Mouse (Mus musculus): ENCODE measurements at regions not wholly inside any gene's neighbourhood (a gene's known extent, or its start where the extent isn't known, plus 50 kb on each side); places are given as distances from the start of the nearest gene placed in this dataset.

DNA sequence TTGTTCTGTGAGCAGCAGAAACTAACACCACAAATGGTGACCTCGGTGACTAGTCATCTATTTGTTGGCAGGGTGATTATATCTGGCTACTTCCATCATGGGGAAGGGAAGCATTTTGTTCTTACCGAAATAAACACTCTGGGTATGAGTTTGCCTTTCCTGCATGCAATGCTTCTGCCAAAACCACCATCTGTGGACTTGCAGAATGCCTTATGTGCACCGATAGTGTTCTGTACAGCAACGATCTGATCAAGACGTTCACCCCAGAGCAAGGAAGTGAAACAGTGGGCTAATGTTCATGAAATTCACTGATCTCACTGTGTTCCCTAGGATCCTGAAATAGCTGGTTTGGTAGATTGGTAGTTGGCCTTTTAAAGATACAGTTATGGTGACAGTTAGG, 96.3 kb upstream of the Adcy1 start:
- H3K36me3 ChIP-seq (replicated peaks; ENCODE audit: insufficient read depth, low read length) = no peaks in the 10 kb centered on the region
- H3K9ac ChIP-seq (replicated peaks) = no peak overlapping the region
- TF ChIP-seq EP300 (IDR thresholded peaks at IDR 0.05; ENCODE audit: low read depth) = no peak
- TF ChIP-seq CTCF (IDR thresholded peaks at IDR 0.05; ENCODE audit: low read depth) = no peak
- no peak overlapping the region for H3K4me2 ChIP-seq (ENCODE audit: low read depth, low read length)
- DNase-seq = no peak
- no peaks in the 10 kb centered on the region for H3K27me3 ChIP-seq (ENCODE audit: insufficient read depth, low read length)
- H3K4me1 ChIP-seq (ENCODE audit: insufficient read depth) = no peaks in the 10 kb centered on the region
- WGBS (ENCODE audit: insufficient replicate concordance) = 83% methylated on average over 5 of the region's 5 CpGs
- no peak for ATAC-seq
- no peak overlapping the region for H3K4me3 ChIP-seq (ENCODE audit: low read depth, low read length)
- no peak overlapping the region for H3K27ac ChIP-seq (ENCODE audit: low read depth)
- H3K9me3 ChIP-seq (ENCODE audit: low read length) = no peaks in the 10 kb centered on the region

DNA sequence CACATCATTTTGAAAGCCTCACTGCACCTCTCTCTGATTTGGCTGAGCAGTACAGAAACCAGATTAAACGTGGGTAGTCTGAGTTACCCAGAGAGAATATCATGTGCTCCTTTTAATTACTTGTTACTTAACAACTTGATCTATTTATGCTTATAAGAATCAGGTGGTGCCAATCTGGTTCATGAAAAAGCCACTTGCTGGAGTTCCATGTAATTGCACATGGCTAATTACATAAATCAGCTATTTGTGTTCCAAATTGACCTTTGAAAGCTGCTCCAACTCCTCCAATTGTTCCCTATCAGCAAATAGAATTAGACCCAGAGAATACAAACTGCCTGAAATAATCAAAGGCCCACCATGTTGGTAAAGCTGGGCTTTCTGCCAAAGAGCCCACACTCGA, 98.8 kb upstream of the Adcy1 start:
- Histone ChIP-seq H3K4me3 (ENCODE audit: low read depth, low read length) (no peak overlapping the region), H3K4me1 (ENCODE audit: insufficient read depth) (no peaks in the 10 kb centered on the region), H3K4me2 (ENCODE audit: low read depth, low read length) (no peak overlapping the region), H3K27me3 (ENCODE audit: insufficient read depth, low read length) (no peaks in the 10 kb centered on the region), H3K27ac (ENCODE audit: low read depth) (no peak overlapping the region), H3K9me3 (ENCODE audit: low read length) (peaks cover 3% of the 10 kb centered on the region; the same call in 1 of the 2 replicates), H3K9ac (replicated peaks) (no peak overlapping the region), H3K36me3 (replicated peaks; ENCODE audit: insufficient read depth, low read length) (no peaks in the 10 kb centered on the region)
- 57% methylated on average over 2 of the region's 2 CpGs for WGBS (ENCODE audit: insufficient replicate concordance)
- TF ChIP-seq CTCF (IDR thresholded peaks at IDR 0.05; ENCODE audit: low read depth) = no peak
- TF ChIP-seq EP300 (IDR thresholded peaks at IDR 0.05; ENCODE audit: low read depth) = no peak
- no peak for DNase-seq
- no peak for ATAC-seq

- H3K27ac ChIP-seq (ENCODE audit: low read depth) = no peak overlapping the region
- H3K4me2 ChIP-seq (ENCODE audit: low read depth, low read length) = no peak overlapping the region
- no peaks in the 10 kb centered on the region for H3K4me1 ChIP-seq (ENCODE audit: insufficient read depth)
- peaks cover 3% of the 10 kb centered on the region; the same call in 1 of the 2 replicates for H3K9me3 ChIP-seq (ENCODE audit: low read length)
- no peak overlapping the region for H3K9ac ChIP-seq (replicated peaks)
- no peaks in the 10 kb centered on the region for H3K27me3 ChIP-seq (ENCODE audit: insufficient read depth, low read length)
- ATAC-seq = no peak
- H3K4me3 ChIP-seq (ENCODE audit: low read depth, low read length) = no peak overlapping the region
- TF ChIP-seq CTCF (IDR thresholded peaks at IDR 0.05; ENCODE audit: low read depth) (no peak), EP300 (IDR thresholded peaks at IDR 0.05; ENCODE audit: low read depth) (no peak)
- H3K36me3 ChIP-seq (replicated peaks; ENCODE audit: insufficient read depth, low read length) = no peaks in the 10 kb centered on the region
- no peak for DNase-seq
- WGBS (ENCODE audit: insufficient replicate concordance) = 71% methylated on average over 3 of the region's 3 CpGs
These were observed 99.7 kb upstream of the Adcy1 start for GRCm38 (mm10) chr11:6963600-6963999.

GRCm38 (mm10) chr11:6962786-6963575, 100.3 kb upstream of the Adcy1 start:
- Histone ChIP-seq H3K4me1 (ENCODE audit: insufficient read depth) (no peaks in the 10 kb centered on the region), H3K36me3 (replicated peaks; ENCODE audit: insufficient read depth, low read length) (no peaks in the 10 kb centered on the region), H3K9me3 (ENCODE audit: low read length) (peaks cover 3% of the 10 kb centered on the region; the same call in 1 of the 2 replicates), H3K27me3 (ENCODE audit: insufficient read depth, low read length) (no peaks in the 10 kb centered on the region), H3K4me3 (ENCODE audit: low read depth, low read length) (no peak overlapping the region), H3K4me2 (ENCODE audit: low read depth, low read length) (no peak overlapping the region), H3K27ac (ENCODE audit: low read depth) (no peak overlapping the region), H3K9ac (replicated peaks) (no peak overlapping the region)
- WGBS (ENCODE audit: insufficient replicate concordance) = 50% methylated on average over 1 of the region's 1 CpGs
- ATAC-seq (no peak), DNase-seq (no peak)
- TF ChIP-seq CTCF (IDR thresholded peaks at IDR 0.05; ENCODE audit: low read depth) = no peak
- TF ChIP-seq EP300 (IDR thresholded peaks at IDR 0.05; ENCODE audit: low read depth) = no peak

- H3K4me3 ChIP-seq (ENCODE audit: low read depth, low read length) = no peak overlapping the region
- TF ChIP-seq EP300 (IDR thresholded peaks at IDR 0.05; ENCODE audit: low read depth) (no peak), CTCF (IDR thresholded peaks at IDR 0.05; ENCODE audit: low read depth) (no peak)
- no peak for ATAC-seq
These were observed 101.0 kb upstream of the Adcy1 start for GRCm38 (mm10) chr11:6962322-6962721.

GRCm38 (mm10) chr11:6952787-6953186, 110.5 kb upstream of the Adcy1 start:
- DNase-seq = no peak
- Histone ChIP-seq H3K36me3 (replicated peaks; ENCODE audit: insufficient read depth, low read length) (no peaks in the 10 kb centered on the region), H3K4me2 (ENCODE audit: low read depth, low read length) (no peak overlapping the region), H3K4me1 (ENCODE audit: insufficient read depth) (no peaks in the 10 kb centered on the region), H3K4me3 (ENCODE audit: low read depth, low read length) (no peak overlapping the region), H3K9ac (replicated peaks) (no peak overlapping the region), H3K9me3 (ENCODE audit: low read length) (no peaks in the 10 kb centered on the region), H3K27ac (ENCODE audit: low read depth) (no peak overlapping the region), H3K27me3 (ENCODE audit: insufficient read depth, low read length) (no peaks in the 10 kb centered on the region)
- no peak for ATAC-seq
- no peak for TF ChIP-seq CTCF (IDR thresholded peaks at IDR 0.05; ENCODE audit: low read depth)
- TF ChIP-seq EP300 (IDR thresholded peaks at IDR 0.05; ENCODE audit: low read depth) = no peak
- 71% methylated on average over 1 of the region's 1 CpGs for WGBS (ENCODE audit: insufficient replicate concordance)

More at GRCm38 (mm10) chr11:6962322-6962721, 101.0 kb upstream of the Adcy1 start:
- Histone ChIP-seq H3K27me3 (ENCODE audit: insufficient read depth, low read length) (no peaks in the 10 kb centered on the region), H3K4me2 (ENCODE audit: low read depth, low read length) (no peak overlapping the region), H3K36me3 (replicated peaks; ENCODE audit: insufficient read depth, low read length) (no peaks in the 10 kb centered on the region), H3K9me3 (ENCODE audit: low read length) (peaks cover 3% of the 10 kb centered on the region; the same call in 1 of the 2 replicates), H3K9ac (replicated peaks) (no peak overlapping the region), H3K4me1 (ENCODE audit: insufficient read depth) (no peaks in the 10 kb centered on the region), H3K27ac (ENCODE audit: low read depth) (no peak overlapping the region)
- DNase-seq = no peak

Data from liver, postnatal 0 days (tissue).